Mouse (Mus musculus): ENCODE data around the gene Bcam. TPM values are rescaled to one million over a fixed set of nuclear protein-coding genes. Genes with fewer than 3 reads are reported as not detected.

Gene Bcam
- total RNA-seq, 2 experiments from 2014 or later: 8.7 to 11.4 TPM

- no peak for DNase-seq (ENCODE audit: extremely low spot score in 1 of 2, low spot score in 1 of 2)
Observed at GRCm38 (mm10) chr7:19755851-19756786, 14.7 kb downstream of the Bcam start.

GRCm38 (mm10) chr7:19755008-19755407 lies 15.8 kb downstream of the Bcam start:
- DNase-seq (ENCODE audit: extremely low spot score in 1 of 2, low spot score in 1 of 2): no peak

GRCm38 (mm10) chr7:19754065-19754464 lies 16.8 kb downstream of the Bcam start:
- no peak for DNase-seq (ENCODE audit: extremely low spot score in 1 of 2, low spot score in 1 of 2)

- no peak for DNase-seq (ENCODE audit: extremely low spot score in 1 of 2, low spot score in 1 of 2)
Observed at GRCm38 (mm10) chr7:19753587-19753986, 17.2 kb downstream of the Bcam start.

GRCm38 (mm10) chr7:19752652-19753051 lies 18.2 kb downstream of the Bcam start:
- DNase-seq (ENCODE audit: extremely low spot score in 1 of 2, low spot score in 1 of 2): no peak

- no peak for DNase-seq (ENCODE audit: extremely low spot score in 1 of 2, low spot score in 1 of 2)
Observed at GRCm38 (mm10) chr7:19751070-19751383, 19.8 kb downstream of the Bcam start.

GRCm38 (mm10) chr7:19750217-19751069 lies 20.4 kb downstream of the Bcam start, which contains the start of gene Nectin2:
Gene Nectin2, minus strand, starts transcription at chr7:19750483.
- DNase-seq (ENCODE audit: extremely low spot score in 1 of 2, low spot score in 1 of 2): peak; percentile 81

GRCm38 (mm10) chr7:19749389-19750216 lies 21.2 kb downstream of the Bcam start:
- peak; percentile 92 to 94 for DNase-seq (ENCODE audit: extremely low spot score in 1 of 2, low spot score in 1 of 2)

- no peak for DNase-seq (ENCODE audit: extremely low spot score in 1 of 2, low spot score in 1 of 2)
Observed at GRCm38 (mm10) chr7:19748219-19749195, 22.3 kb downstream of the Bcam start.

- no peak for DNase-seq (ENCODE audit: extremely low spot score in 1 of 2, low spot score in 1 of 2)
Observed at GRCm38 (mm10) chr7:19747420-19748218, 23.2 kb downstream of the Bcam start.

- no peak for DNase-seq (ENCODE audit: extremely low spot score in 1 of 2, low spot score in 1 of 2)
Observed at GRCm38 (mm10) chr7:19746426-19747201, 24.2 kb downstream of the Bcam start.

- DNase-seq (ENCODE audit: extremely low spot score in 1 of 2, low spot score in 1 of 2): no peak
Observed at GRCm38 (mm10) chr7:19745971-19746370, 24.8 kb downstream of the Bcam start.

- no peak for DNase-seq (ENCODE audit: extremely low spot score in 1 of 2, low spot score in 1 of 2)
Observed at GRCm38 (mm10) chr7:19744590-19745385, 26.0 kb downstream of the Bcam start.

GRCm38 (mm10) chr7:19743791-19744190 lies 27.0 kb downstream of the Bcam start:
- DNase-seq (ENCODE audit: extremely low spot score in 1 of 2, low spot score in 1 of 2): no peak

- DNase-seq (ENCODE audit: extremely low spot score in 1 of 2, low spot score in 1 of 2): no peak
Observed at GRCm38 (mm10) chr7:19742468-19742867, 28.3 kb downstream of the Bcam start.

- DNase-seq (ENCODE audit: extremely low spot score in 1 of 2, low spot score in 1 of 2): no peak
Observed at GRCm38 (mm10) chr7:19741329-19742031, 29.3 kb downstream of the Bcam start.

Data from layer of hippocampus, postnatal 25 days (tissue).